Mouse (Mus musculus): ENCODE results near the gene Drd3.

GRCm38 (mm10) chr16:43807048-43807447 lies 53.2 kb downstream of the Drd3 start:
- TF ChIP-seq CTCF (IDR thresholded peaks at IDR 0.05; ENCODE audit: low read depth, low read length) (no peak), POLR2A (IDR thresholded peaks at IDR 0.05; ENCODE audit: borderline replicate concordance, low read depth, low read length) (no peak)

Measured in bone marrow macrophage, adult 2 months (primary cell).